Mouse (Mus musculus) erythroblast, embryonic 14.5 days (primary cell): ENCODE results near the gene Nup205.

Experiments used
- GATA1 ChIP-seq: IDR thresholded peaks from 2 replicates; pipeline ENCODE4 v1.6.1; 2012; ENCODE audit warnings: low read length, inconsistent platforms, mixed read lengths
- TAL1 ChIP-seq: IDR thresholded peaks from 3 replicates; pipeline ENCODE4 v1.6.1; 2012; ENCODE audit warnings: low read length, inconsistent platforms, mixed read lengths

DNA sequence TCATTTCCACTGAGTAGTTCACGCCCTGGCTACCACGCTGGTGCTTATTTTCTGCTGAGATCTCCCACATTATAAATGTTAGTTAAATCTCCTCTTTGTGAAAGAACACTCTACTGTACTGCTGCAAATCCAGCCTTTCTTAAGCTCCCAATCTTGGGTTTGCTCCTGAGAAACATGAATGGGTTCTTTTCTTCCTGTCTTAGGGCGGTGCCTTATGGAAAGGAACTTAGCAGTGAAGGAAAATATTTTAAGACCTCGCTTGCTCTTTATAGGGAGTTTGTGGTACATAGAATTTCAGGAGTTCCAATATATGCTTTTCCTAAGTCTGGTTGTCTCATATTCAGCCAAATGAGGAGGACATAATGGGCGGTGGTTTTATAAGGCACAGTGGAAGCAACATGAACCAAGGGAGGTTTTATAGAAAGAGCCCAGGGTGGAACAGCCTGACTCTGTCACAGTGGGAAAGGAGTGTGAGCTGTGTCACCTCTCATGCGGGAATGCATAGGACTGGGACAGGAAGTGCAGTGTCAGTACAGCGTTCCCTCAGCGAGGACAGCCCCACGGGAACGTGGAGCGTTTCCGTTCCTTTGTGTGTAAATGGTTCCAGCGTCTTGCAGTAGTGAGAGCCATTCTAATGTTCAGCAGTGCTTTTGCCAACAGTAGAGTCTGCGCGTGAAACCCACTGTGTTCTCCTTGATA, 88.5 kb downstream of the Nup205 start:
- TF ChIP-seq GATA1, result no peak
- no peak for TF ChIP-seq TAL1
